Mouse (Mus musculus): Measurements from ENCODE around the gene 1700037C18Rik. TPM values are rescaled to one million over a fixed set of nuclear protein-coding genes. Genes with fewer than 3 reads are reported as not detected.

1700037C18Rik gene
- 0.87 and 1.2 TPM in 2 replicates for polyA plus RNA-seq (2012; rRNA removed)

GRCm38 (mm10) chr16:3908537-3909111 is at the start of gene 1700037C18Rik, which contains the start of gene Cluap1:
Gene 1700037C18Rik, minus strand, starts transcription at chr16:3908689.
Gene Cluap1, plus strand, starts transcription at chr16:3908801.

GRCm38 (mm10) chr16:3884201-3885064 is 24.1 kb downstream of the 1700037C18Rik start, which contains the start of the genes Zfp597 and Gm20695:
Gene Zfp597, minus strand, starts transcription at chr16:3884561.
Gene Gm20695, plus strand, starts transcription at chr16:3884648.

GRCm38 (mm10) chr16:3872216-3873047 is 36.1 kb downstream of the 1700037C18Rik start, which contains the start of gene Naa60:
Gene Naa60, plus strand, starts transcription at chr16:3872375.

GRCm38 (mm10) chr16:3846711-3847518 is 61.6 kb downstream of the 1700037C18Rik start, which contains the start of gene Zfp174:
Gene Zfp174, plus strand, starts transcription at chr16:3847268.

Other genes with a start within 250 kb of the 1700037C18Rik start
- gene Mefv, start 190.6 kb downstream of the 1700037C18Rik start, polyA plus RNA-seq (2012; rRNA removed) = 0.62 and 0.92 TPM in 2 replicates
- gene Zfp263, start 164.6 kb downstream of the 1700037C18Rik start, polyA plus RNA-seq (2012; rRNA removed) = 5.8 and 5.9 TPM in 2 replicates
- not detected in 2 replicates for gene Olfr15, start 77.8 kb downstream of the 1700037C18Rik start, polyA plus RNA-seq (2012; rRNA removed)
- 1.5 and 2.1 TPM in 2 replicates for gene Zfp174, start 61.4 kb downstream of the 1700037C18Rik start, polyA plus RNA-seq (2012; rRNA removed)
- 25.1 and 28.9 TPM in 2 replicates for gene Naa60, start 36.3 kb downstream of the 1700037C18Rik start, polyA plus RNA-seq (2012; rRNA removed)
- gene Zfp597, start 24.1 kb downstream of the 1700037C18Rik start, polyA plus RNA-seq (2012; rRNA removed) = 2.3 and 2.9 TPM in 2 replicates
- gene Gm20695, start 24.0 kb downstream of the 1700037C18Rik start, polyA plus RNA-seq (2012; rRNA removed) = 0.13 and 0.26 TPM in 2 replicates
- 4.1 and 4.9 TPM in 2 replicates for gene Cluap1, start 112 bp upstream of the 1700037C18Rik start, polyA plus RNA-seq (2012; rRNA removed)
- gene Nlrc3, start 67.9 kb upstream of the 1700037C18Rik start, polyA plus RNA-seq (2012; rRNA removed) = 0.85 and 0.89 TPM in 2 replicates
- 10.8 and 11.7 TPM in 2 replicates for gene Slx4, start 95.1 kb upstream of the 1700037C18Rik start, polyA plus RNA-seq (2012; rRNA removed)
- gene Dnase1, start 128.3 kb upstream of the 1700037C18Rik start, polyA plus RNA-seq (2012; rRNA removed) = 0.06 and 0.10 TPM in 2 replicates
- 87.6 and 98.2 TPM in 2 replicates for gene Trap1, start 169.1 kb upstream of the 1700037C18Rik start, polyA plus RNA-seq (2012; rRNA removed)